13 mouse cellular contexts compared by ENCODE assay signal in genomic region chr7:4630198-4630597, GRCm38 (mm10). TPM values are rescaled to one million over a fixed set of nuclear protein-coding genes. Genes with fewer than 3 reads are reported as not detected.
DNase-seq lines count a peak whose midpoint lies in the region; ATAC-seq and TF ChIP-seq lines count a peak whose summit lies in the region.
"Had no signal": no experiment of that assay in that cellular context is flagged by ENCODE, and none has a peak within 500 bp of the region (broad histone marks: within the 10 kb centered on the region; RNA-seq: fewer than 3 reads in every experiment).

No protein-coding gene starts in this region.

- H3K36me3 ChIP-seq in lung, postnatal 0 days (ENCODE audit: insufficient read depth, low read length): peaks cover 35% of the 10 kb centered on the region
- peaks cover 30% of the 10 kb centered on the region for H3K36me3 ChIP-seq in intestine, embryonic 16.5 days (ENCODE audit: control insufficient read depth, insufficient read depth, low read length)
- H3K36me3 ChIP-seq in liver, embryonic 12.5 days: peaks cover 78% of the 10 kb centered on the region
- 0 out of 2 replicates have a peak, but pooled peaks cover 12% of the 10 kb centered on the region for H3K36me3 ChIP-seq in stomach, embryonic 16.5 days (ENCODE audit: control insufficient read depth, insufficient read depth, low read length)

- no peak for DNase-seq in lung, postnatal 0 days (ENCODE audit: low spot score)
- no peak for DNase-seq in lung, postnatal 4 days
- no peak for DNase-seq in Muller cell, postnatal 12 days (ENCODE audit: inconsistent ontology term)
- DNase-seq in layer of hippocampus, postnatal 10 days (ENCODE audit: low spot score in 2 of 2): no peak
- DNase-seq in gastrocnemius, postnatal 10 days: no peak
- DNase-seq: cerebellum, adult 8-10 months; lung, postnatal 10 days; thymus, postnatal 4 days had no signal

- H3K27ac ChIP-seq in lung, postnatal 0 days (ENCODE audit: low read length): no peak overlapping the region
- H3K27ac ChIP-seq in intestine, embryonic 16.5 days (ENCODE audit: low read length): peak overlapping the region; percentile 81
- peak overlapping the region; percentile 98 for H3K27ac ChIP-seq in liver, embryonic 12.5 days
- H3K27ac ChIP-seq in stomach, embryonic 16.5 days (ENCODE audit: low read length): no peak overlapping the region
- H3K27ac ChIP-seq: forebrain, embryonic 15.5 days had no signal

- no peak overlapping the region for H3K9ac ChIP-seq in lung, postnatal 0 days (replicated peaks; ENCODE audit: low read depth)
- peak overlapping the region; percentile 54 for H3K9ac ChIP-seq in intestine, embryonic 16.5 days (ENCODE audit: low read depth, low read length)
- peak overlapping the region; percentile 85 for H3K9ac ChIP-seq in liver, embryonic 12.5 days
- no peak overlapping the region for H3K9ac ChIP-seq in stomach, embryonic 16.5 days (ENCODE audit: low read length)
- H3K9ac ChIP-seq: forebrain, embryonic 15.5 days had no signal

- 68% methylated on average over 1 of the region's 1 CpGs for WGBS in lung, postnatal 0 days
- WGBS in intestine, embryonic 16.5 days: 46% methylated on average over 1 of the region's 1 CpGs
- WGBS in liver, embryonic 12.5 days (ENCODE audit: insufficient replicate concordance): 11% methylated on average over 1 of the region's 1 CpGs
- WGBS in stomach, embryonic 16.5 days: 78% methylated on average over 1 of the region's 1 CpGs

- H3K4me3 ChIP-seq in lung, postnatal 0 days (ENCODE audit: low read depth, low read length): no peak overlapping the region
- H3K4me3 ChIP-seq in intestine, embryonic 16.5 days (ENCODE audit: low read length): peak overlapping the region; percentile 37
- H3K4me3 ChIP-seq in liver, embryonic 12.5 days: peak overlapping the region; percentile 63
- no peak overlapping the region for H3K4me3 ChIP-seq in stomach, embryonic 16.5 days (replicated peaks; ENCODE audit: low read length)
- H3K4me3 ChIP-seq: forebrain, embryonic 15.5 days; myocyte had no signal

- no peak overlapping the region for H3K4me2 ChIP-seq in lung, postnatal 0 days (replicated peaks; ENCODE audit: low read depth, low read length)
- H3K4me2 ChIP-seq in intestine, embryonic 16.5 days (ENCODE audit: low read depth, low read length): peak overlapping the region; percentile 50
- H3K4me2 ChIP-seq in liver, embryonic 12.5 days: peak overlapping the region; percentile 75
- H3K4me2 ChIP-seq in stomach, embryonic 16.5 days (ENCODE audit: low read depth, low read length): no peak overlapping the region
- H3K4me2 ChIP-seq: forebrain, embryonic 15.5 days had no signal

- peak; percentile 22; the same call in 1 of the 2 replicates for ATAC-seq in lung, postnatal 0 days
- peak; percentile 92 for ATAC-seq in intestine, embryonic 16.5 days
- peak; percentile 93 for ATAC-seq in liver, embryonic 12.5 days
- ATAC-seq in stomach, embryonic 16.5 days (ENCODE audit: insufficient read depth, low FRiP score): peak; percentile 51; the same call in 1 of the 2 replicates
- ATAC-seq: forebrain, embryonic 15.5 days had no signal

- H3K4me1 ChIP-seq in lung, postnatal 0 days (ENCODE audit: insufficient read depth, low read depth, low read length): no peaks in the 10 kb centered on the region
- H3K4me1 ChIP-seq in intestine, embryonic 16.5 days (ENCODE audit: control insufficient read depth, insufficient read depth, low read length): 0 out of 2 replicates have a peak, but pooled peaks cover 5% of the 10 kb centered on the region
- H3K4me1 ChIP-seq in liver, embryonic 12.5 days: peaks cover 79% of the 10 kb centered on the region
- H3K4me1 ChIP-seq in stomach, embryonic 16.5 days (ENCODE audit: control insufficient read depth, insufficient read depth, low read length): no peaks in the 10 kb centered on the region
- H3K4me1 ChIP-seq: forebrain, embryonic 15.5 days had no signal

- no peak for TF ChIP-seq EP300 in lung, postnatal 0 days (IDR thresholded peaks at IDR 0.05)

- no peaks in the 10 kb centered on the region for H3K27me3 ChIP-seq in lung, postnatal 0 days (replicated peaks; ENCODE audit: insufficient read depth, low read length)
- H3K27me3 ChIP-seq in intestine, embryonic 16.5 days (replicated peaks; ENCODE audit: control insufficient read depth, insufficient read depth, low read length): no peaks in the 10 kb centered on the region
- no peaks in the 10 kb centered on the region for H3K27me3 ChIP-seq in liver, embryonic 12.5 days (replicated peaks)
- H3K27me3 ChIP-seq in stomach, embryonic 16.5 days (ENCODE audit: control insufficient read depth, insufficient read depth, low read length): no peaks in the 10 kb centered on the region
- H3K27me3 ChIP-seq: forebrain, embryonic 15.5 days had no signal

- H3K9me3 ChIP-seq in lung, postnatal 0 days (ENCODE audit: low read length): no peaks in the 10 kb centered on the region
- no peaks in the 10 kb centered on the region for H3K9me3 ChIP-seq in intestine, embryonic 16.5 days (ENCODE audit: control insufficient read depth, low read length)
- no peaks in the 10 kb centered on the region for H3K9me3 ChIP-seq in liver, embryonic 12.5 days (replicated peaks)
- H3K9me3 ChIP-seq in stomach, embryonic 16.5 days (replicated peaks; ENCODE audit: control insufficient read depth, low read length): no peaks in the 10 kb centered on the region
- H3K9me3 ChIP-seq: forebrain, embryonic 15.5 days had no signal

- TF ChIP-seq CTCF in lung, postnatal 0 days (IDR thresholded peaks at IDR 0.05): no peak

RNA-seq across cellular contexts. Expression of gene Tmem86b, which starts 1.0 kb away (rescaled TPM):
- polyA plus RNA-seq in lung, postnatal 0 days (2015; fragmentation: Nextera tagmentation; extraction: Ambion mirVana): 0.90 and 0.91 TPM in 2 replicates
- polyA plus RNA-seq in intestine, embryonic 16.5 days (2015; fragmentation: Nextera tagmentation; extraction: Ambion mirVana): 16.3 and 23.2 TPM in 2 replicates
- polyA plus RNA-seq in liver, embryonic 12.5 days (2016; fragmentation: Nextera tagmentation; extraction: Ambion mirVana): 25.7 and 26.1 TPM in 2 replicates
- 2.3 and 3.4 TPM in 2 replicates for polyA plus RNA-seq in stomach, embryonic 16.5 days (2015; fragmentation: Nextera tagmentation; extraction: Ambion mirVana)
- 10 to 100 TPM; 13.9 to 18.5 TPM for total RNA-seq in layer of hippocampus, postnatal 10 days (2021)
- 1 to 10 TPM; 4.6 to 5.2 TPM for total RNA-seq in gastrocnemius, postnatal 10 days (2021)

RNA-seq across cellular contexts. Expression of gene Ptprh, which starts 26.4 kb away (rescaled TPM):
- polyA plus RNA-seq in lung, postnatal 0 days (2015; fragmentation: Nextera tagmentation; extraction: Ambion mirVana): not detected in 2 replicates
- polyA plus RNA-seq in intestine, embryonic 16.5 days (2015; fragmentation: Nextera tagmentation; extraction: Ambion mirVana): 3.0 and 4.7 TPM in 2 replicates
- polyA plus RNA-seq in liver, embryonic 12.5 days (2016; fragmentation: Nextera tagmentation; extraction: Ambion mirVana): not detected in 2 replicates
- polyA plus RNA-seq in stomach, embryonic 16.5 days (2015; fragmentation: Nextera tagmentation; extraction: Ambion mirVana): 0.92 and 1.0 TPM in 2 replicates
- 1 to 10 TPM; 1.1 TPM for total RNA-seq in layer of hippocampus, postnatal 10 days (2021)
- total RNA-seq in gastrocnemius, postnatal 10 days (2021): not detected
- polyA plus RNA-seq: myocyte had no signal

RNA-seq across cellular contexts. Expression of gene Ppp6r1, which starts 28.6 kb away (rescaled TPM):
- polyA plus RNA-seq in lung, postnatal 0 days (2015; fragmentation: Nextera tagmentation; extraction: Ambion mirVana): 6.8 and 7.5 TPM in 2 replicates
- 2.6 and 2.9 TPM in 2 replicates for polyA plus RNA-seq in intestine, embryonic 16.5 days (2015; fragmentation: Nextera tagmentation; extraction: Ambion mirVana)
- 12.0 and 12.7 TPM in 2 replicates for polyA plus RNA-seq in liver, embryonic 12.5 days (2016; fragmentation: Nextera tagmentation; extraction: Ambion mirVana)
- polyA plus RNA-seq in stomach, embryonic 16.5 days (2015; fragmentation: Nextera tagmentation; extraction: Ambion mirVana): 2.8 and 3.8 TPM in 2 replicates
- 100 to 1,000 TPM; 112 to 121 TPM for total RNA-seq in layer of hippocampus, postnatal 10 days (2021)
- 10 to 100 TPM; 53.0 to 58.1 TPM for total RNA-seq in gastrocnemius, postnatal 10 days (2021)

RNA-seq across cellular contexts. Expression of gene Hspbp1, which starts 54.7 kb away (rescaled TPM):
- 49.7 and 54.4 TPM in 2 replicates for polyA plus RNA-seq in lung, postnatal 0 days (2015; fragmentation: Nextera tagmentation; extraction: Ambion mirVana)
- 84.9 and 95.4 TPM in 2 replicates for polyA plus RNA-seq in intestine, embryonic 16.5 days (2015; fragmentation: Nextera tagmentation; extraction: Ambion mirVana)
- polyA plus RNA-seq in liver, embryonic 12.5 days (2016; fragmentation: Nextera tagmentation; extraction: Ambion mirVana): 90.8 and 95.6 TPM in 2 replicates
- 77.2 and 88.0 TPM in 2 replicates for polyA plus RNA-seq in stomach, embryonic 16.5 days (2015; fragmentation: Nextera tagmentation; extraction: Ambion mirVana)
- 10 to 100 TPM; 93.2 to 97.2 TPM for total RNA-seq in layer of hippocampus, postnatal 10 days (2021)
- 10 to 100 TPM; 22.1 to 23.3 TPM for total RNA-seq in gastrocnemius, postnatal 10 days (2021)

Comparison
In these comparisons a context has a peak if more than half of its experiments do, and no peak if none do; other contexts are left out.
1. ATAC-seq: peak in every context shown above with its lines; median percentile 93 in liver, embryonic 12.5 days; 92 in intestine, embryonic 16.5 days; 51 in stomach, embryonic 16.5 days; 22 in lung, postnatal 0 days.
2. H3K27ac ChIP-seq: peak in intestine, embryonic 16.5 days (single experiment) and liver, embryonic 12.5 days (single experiment); none in lung, postnatal 0 days (single experiment) and stomach, embryonic 16.5 days (single experiment).
3. H3K4me2 ChIP-seq: peak in intestine, embryonic 16.5 days (single experiment) and liver, embryonic 12.5 days (single experiment); none in lung, postnatal 0 days (single experiment) and stomach, embryonic 16.5 days (single experiment).
4. H3K4me3 ChIP-seq: peak in intestine, embryonic 16.5 days (single experiment) and liver, embryonic 12.5 days (single experiment); none in lung, postnatal 0 days (single experiment) and stomach, embryonic 16.5 days (single experiment).
5. H3K9ac ChIP-seq: peak in intestine, embryonic 16.5 days (single experiment) and liver, embryonic 12.5 days (single experiment); none in lung, postnatal 0 days (single experiment) and stomach, embryonic 16.5 days (single experiment).